Mouse (Mus musculus) hindlimb bud, embryonic 11.5 days (tissue): ENCODE data around the gene Lyplal1.

Source experiments
- DNase-seq: peaks from one replicate; pipeline ENCODE4 v3.0.0-alpha.2; 2012; ENCODE audit warnings: low read depth, low spot score; ENCODE audit errors: extremely low spot score

The Lyplal1 gene

GRCm38 (mm10) chr1:186116701-186117488, at the start of gene Lyplal1:
Lyplal1 (minus strand) TSS chr1:186117310.
- peak; percentile 64 for DNase-seq

GRCm38 (mm10) chr1:186163616-186164015, 46.5 kb upstream of the Lyplal1 start:
- no peak for DNase-seq

- DNase-seq: no peak
These were observed 46.1 kb upstream of the Lyplal1 start for GRCm38 (mm10) chr1:186163206-186163605.

GRCm38 (mm10) chr1:186150376-186150775, 33.3 kb upstream of the Lyplal1 start:
- no peak for DNase-seq

- DNase-seq: no peak
These were observed 28.3 kb upstream of the Lyplal1 start for GRCm38 (mm10) chr1:186145444-186145843.

- no peak for DNase-seq
These were observed 23.1 kb upstream of the Lyplal1 start for GRCm38 (mm10) chr1:186140191-186140590.

GRCm38 (mm10) chr1:186137873-186138272, 20.8 kb upstream of the Lyplal1 start:
- DNase-seq: no peak

GRCm38 (mm10) chr1:186136636-186137380, 19.7 kb upstream of the Lyplal1 start:
- no peak for DNase-seq

GRCm38 (mm10) chr1:186131465-186131864, 14.4 kb upstream of the Lyplal1 start:
- no peak for DNase-seq

GRCm38 (mm10) chr1:186128940-186129339, 11.8 kb upstream of the Lyplal1 start:
- DNase-seq: no peak

- DNase-seq: no peak
These were observed 9.3 kb upstream of the Lyplal1 start for GRCm38 (mm10) chr1:186126313-186126862.

GRCm38 (mm10) chr1:186123690-186124089, 6.6 kb upstream of the Lyplal1 start:
- no peak for DNase-seq

- no peak for DNase-seq
These were observed 2.7 kb upstream of the Lyplal1 start for GRCm38 (mm10) chr1:186119856-186120255.

- DNase-seq: no peak
These were observed 967 bp downstream of the Lyplal1 start for GRCm38 (mm10) chr1:186116086-186116600.

GRCm38 (mm10) chr1:186102313-186102712, 14.8 kb downstream of the Lyplal1 start:
- no peak for DNase-seq

GRCm38 (mm10) chr1:186066266-186066897, 50.7 kb downstream of the Lyplal1 start:
- no peak for DNase-seq

- no peak for DNase-seq
These were observed 57.1 kb downstream of the Lyplal1 start for GRCm38 (mm10) chr1:186060041-186060440.

GRCm38 (mm10) chr1:186054227-186054626, 62.9 kb downstream of the Lyplal1 start:
- no peak for DNase-seq

- no peak for DNase-seq
These were observed 63.6 kb downstream of the Lyplal1 start for GRCm38 (mm10) chr1:186053280-186054043.

- DNase-seq: no peak
These were observed 73.2 kb downstream of the Lyplal1 start for GRCm38 (mm10) chr1:186043709-186044452.
